Mouse (Mus musculus) liver, adult 2 months (tissue): Measurements from ENCODE around the gene Kbtbd4. TPM values are rescaled to one million over a fixed set of nuclear protein-coding genes. Genes with fewer than 3 reads are reported as not detected.

Source experiments
- DNase-seq: peaks from one replicate; pipeline ENCODE4 v3.0.0-alpha.2; 2011; ENCODE audit warnings: low read depth, low spot score; ENCODE audit errors: extremely low read depth
- H3K27ac ChIP-seq: fragments of 200-500 bp; replicated peaks from 2 replicates; pipeline ENCODE4 v1.5.1; 2012; ENCODE audit warnings: low read depth, mild to moderate bottlenecking, control low read depth, inconsistent platforms, low read length; ENCODE audit not compliant: insufficient read depth
- H3K27me3 ChIP-seq: fragments of 200-500 bp; 2 replicates; pipeline ENCODE4 v1.6.1; 2012; ENCODE audit warnings: mild to moderate bottlenecking, moderate library complexity, low read length, inconsistent platforms; ENCODE audit not compliant: control insufficient read depth, insufficient read depth
- H3K36me3 ChIP-seq: fragments of 200-500 bp; 2 replicates; pipeline ENCODE4 v1.6.1; 2012; ENCODE audit warnings: low read length, inconsistent platforms; ENCODE audit not compliant: control insufficient read depth, insufficient read depth
- H3K4me1 ChIP-seq: fragments of 200-500 bp; 2 replicates; pipeline ENCODE4 v1.6.1; 2011; ENCODE audit warnings: low read length; ENCODE audit not compliant: control insufficient read depth, insufficient read depth
- H3K4me3 ChIP-seq: fragments of 200-500 bp; 2 replicates; pipeline ENCODE4 v1.5.1; 2011; ENCODE audit warnings: low read depth, mild to moderate bottlenecking, control low read depth, low read length, moderate library complexity; ENCODE audit not compliant: insufficient read depth
- H3K79me2 ChIP-seq: fragments of 200-500 bp; 2 replicates; pipeline ENCODE4 v1.6.1; 2012; ENCODE audit warnings: inconsistent platforms, mild to moderate bottlenecking, low read length, moderate library complexity; ENCODE audit not compliant: control insufficient read depth, insufficient read depth
- H3K9ac ChIP-seq: fragments of 200-500 bp; 2 replicates; pipeline ENCODE4 v1.6.1; 2012; ENCODE audit warnings: low read depth, mild to moderate bottlenecking, control low read depth, inconsistent platforms, low read length
- CTCF ChIP-seq: fragments of 200-500 bp; IDR thresholded peaks from 2 replicates; pipeline ENCODE4 v1.5.1; 2011; ENCODE audit warnings: low read depth, low read length, control low read depth
- POLR2A ChIP-seq: fragments of 200-500 bp; IDR thresholded peaks from 2 replicates; pipeline ENCODE4 v1.6.1; 2011; ENCODE audit warnings: low read length, control low read depth; ENCODE audit not compliant: insufficient read depth; ENCODE audit errors: extremely low read depth
- WGBS: fragments of 180-500 bp; shearing (Covaris S2); methylation state at CpG from one replicate; pipeline ENCODE4 v1.1.7; 2018; 5-methylcytosine and 5-hydroxymethylcytosine counted together
- polyA plus RNA-seq: library from polyadenylated mRNA; depleted of rRNA; stranded (reverse); fragments of >200 nt; gene quantifications from 2 replicates; pipeline ENCODE4 v1.2.3, GENCODE M21; 2012
- total RNA-seq: library from RNA; depleted of rRNA; stranded (reverse); fragments of >200 nt; gene quantifications from 2 replicates; pipeline ENCODE4 v1.2.3, GENCODE M21; 2014

Kbtbd4 gene
- total and polyA plus RNA-seq, 2 experiments = 9.0 to 13.5 TPM

- TF ChIP-seq POLR2A (no peak), CTCF (no peak)
- no peaks in the 10 kb centered on the region for H3K27me3 ChIP-seq
- no peak overlapping the region for H3K4me3 ChIP-seq
- H3K79me2 ChIP-seq = peaks cover 16% of the 10 kb centered on the region; the same call in 1 of the 2 replicates
- H3K9ac ChIP-seq = no peak overlapping the region
- DNase-seq = no peak
- H3K4me1 ChIP-seq = peaks cover 12% of the 10 kb centered on the region; the same call in 1 of the 2 replicates
- WGBS = 75% methylated on average over 3 of the region's 3 CpGs
- no peaks in the 10 kb centered on the region for H3K36me3 ChIP-seq
- no peak overlapping the region for H3K27ac ChIP-seq
Observed at GRCm38 (mm10) chr2:90938362-90938761, 33.8 kb downstream of the Kbtbd4 start.

- DNase-seq = no peak
- Histone ChIP-seq H3K36me3 (no peaks in the 10 kb centered on the region), H3K4me1 (peaks cover 22% of the 10 kb centered on the region), H3K27ac (no peak overlapping the region), H3K9ac (peak overlapping the region; percentile 34; the same call in 1 of the 2 replicates), H3K4me3 (peak overlapping the region; percentile 57; the same call in 1 of the 2 replicates), H3K79me2 (peaks cover 27% of the 10 kb centered on the region; the same call in 1 of the 2 replicates), H3K27me3 (no peaks in the 10 kb centered on the region)
- WGBS = 39% methylated on average over 8 of the region's 8 CpGs
- TF ChIP-seq CTCF = no peak
- TF ChIP-seq POLR2A = no peak
Observed at GRCm38 (mm10) chr2:90939750-90940149, 35.2 kb downstream of the Kbtbd4 start.

- under 1% methylated on average over 98 of the region's 113 CpGs for WGBS
- no peaks in the 10 kb centered on the region for H3K36me3 ChIP-seq
- H3K79me2 ChIP-seq = peaks cover 27% of the 10 kb centered on the region; the same call in 1 of the 2 replicates
- peak; percentile 69 for DNase-seq
- TF ChIP-seq POLR2A = peak; percentile 72; the same call in 1 of the 2 replicates
- TF ChIP-seq CTCF = peak; percentile 58
- peak within 1 kb of the TSS; percentile 74 for H3K4me3 ChIP-seq
- peak within 1 kb of the TSS; percentile 51 for H3K27ac ChIP-seq
- peaks cover 27% of the 10 kb centered on the region for H3K4me1 ChIP-seq
- peak within 1 kb of the TSS; percentile 99 for H3K9ac ChIP-seq
- no peaks in the 10 kb centered on the region for H3K27me3 ChIP-seq
Observed at GRCm38 (mm10) chr2:90940233-90941229, 36.0 kb downstream of the Kbtbd4 start, which contains the start of gene Celf1. Gene Celf1, plus strand, starts transcription at chr2:90940382.

GRCm38 (mm10) chr2:90941744-90942143 lies 37.2 kb downstream of the Kbtbd4 start:
- H3K79me2 ChIP-seq = peaks cover 27% of the 10 kb centered on the region; the same call in 1 of the 2 replicates
- no peak overlapping the region for H3K27ac ChIP-seq
- TF ChIP-seq CTCF (no peak), POLR2A (no peak)
- peak overlapping the region; percentile 74; the same call in 1 of the 2 replicates for H3K4me3 ChIP-seq
- H3K9ac ChIP-seq = no peak overlapping the region
- H3K36me3 ChIP-seq = no peaks in the 10 kb centered on the region
- peaks cover 31% of the 10 kb centered on the region for H3K4me1 ChIP-seq
- WGBS = 42% methylated on average over 2 of the region's 2 CpGs
- H3K27me3 ChIP-seq = no peaks in the 10 kb centered on the region
- no peak for DNase-seq

DNA sequence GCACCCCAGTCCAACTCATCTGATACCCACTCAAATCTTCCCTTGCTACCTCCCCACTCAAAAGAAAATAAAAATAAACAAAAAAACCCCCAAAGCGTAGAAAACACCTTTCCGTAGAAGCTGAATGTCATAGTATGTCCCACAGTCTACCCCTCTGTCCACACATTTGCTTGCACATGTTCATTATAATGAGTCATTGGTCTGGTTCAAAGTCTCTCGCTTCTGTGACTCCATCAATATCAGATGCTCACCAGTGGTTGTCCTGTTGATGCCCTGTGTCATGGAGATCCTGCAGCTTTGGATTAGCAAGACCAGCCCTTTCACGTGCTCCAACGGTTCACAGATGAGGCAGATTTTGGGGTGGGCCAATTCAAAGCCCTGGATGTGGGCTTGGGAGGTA lies 45.6 kb downstream of the Kbtbd4 start:
- H3K27ac ChIP-seq = peak overlapping the region; percentile 37
- no peaks in the 10 kb centered on the region for H3K27me3 ChIP-seq
- DNase-seq = peak; percentile 61
- no peak overlapping the region for H3K4me3 ChIP-seq
- WGBS = 41% methylated on average over 5 of the region's 5 CpGs
- H3K9ac ChIP-seq = no peak overlapping the region
- peaks cover 40% of the 10 kb centered on the region for H3K79me2 ChIP-seq
- TF ChIP-seq POLR2A (no peak), CTCF (no peak)
- H3K36me3 ChIP-seq = 0 out of 2 replicates have a peak, but pooled peaks cover 2% of the 10 kb centered on the region
- H3K4me1 ChIP-seq = peaks cover 34% of the 10 kb centered on the region
